Mouse (Mus musculus) cerebellum, adult 2 months (tissue): ENCODE measurements around the gene 4930556J24Rik. TPM values are rescaled to one million over a fixed set of nuclear protein-coding genes. Genes with fewer than 3 reads are reported as not detected.

Experiments
- DNase-seq, 2 experiments: peaks; one replicate each; pipeline ENCODE4 v3.0.0; 2021
- H3K27ac ChIP-seq: fragments of 200-500 bp; 2 replicates; pipeline ENCODE4 v1.5.1; 2012; ENCODE audit warnings: low read length, control low read depth, inconsistent platforms; ENCODE audit not compliant: insufficient read depth
- H3K27me3 ChIP-seq: fragments of 200-500 bp; 2 replicates; pipeline ENCODE4 v1.6.1; 2012; ENCODE audit warnings: inconsistent platforms, mild to moderate bottlenecking, low read length, moderate library complexity; ENCODE audit not compliant: control insufficient read depth, insufficient read depth
- H3K4me1 ChIP-seq: fragments of 200-500 bp; 2 replicates; pipeline ENCODE4 v1.6.1; 2011; ENCODE audit warnings: low read length; ENCODE audit not compliant: control insufficient read depth, insufficient read depth
- H3K4me3 ChIP-seq: fragments of 200-500 bp; replicated peaks from 2 replicates; pipeline ENCODE3; 2011; ENCODE audit warnings: mild to moderate bottlenecking, low read depth, low read length, control low read depth; ENCODE audit not compliant: insufficient read depth
- CTCF ChIP-seq: fragments of 200-500 bp; IDR thresholded peaks from 2 replicates; pipeline ENCODE4 v1.5.1; 2011; ENCODE audit warnings: low read depth, mild to moderate bottlenecking, control low read depth, low read length, moderate library complexity, borderline replicate concordance; ENCODE audit not compliant: insufficient read depth
- POLR2A ChIP-seq: fragments of 200-500 bp; IDR thresholded peaks from 2 replicates; pipeline ENCODE4 v1.6.1; 2011; ENCODE audit warnings: low read length, control low read depth, borderline replicate concordance; ENCODE audit not compliant: insufficient read depth
- WGBS: fragments of 180-500 bp; shearing (Covaris S2); methylation state at CpG from one replicate; pipeline ENCODE4 v1.1.7; 2018; 5-methylcytosine and 5-hydroxymethylcytosine counted together
- polyA plus RNA-seq: library from polyadenylated mRNA; depleted of rRNA; stranded (reverse); fragments of >200 nt; gene quantifications from 2 replicates; pipeline ENCODE4 v1.2.3, GENCODE M21; 2012

The 4930556J24Rik gene
- polyA plus RNA-seq, 1 experiment = 0.20 TPM

DNA sequence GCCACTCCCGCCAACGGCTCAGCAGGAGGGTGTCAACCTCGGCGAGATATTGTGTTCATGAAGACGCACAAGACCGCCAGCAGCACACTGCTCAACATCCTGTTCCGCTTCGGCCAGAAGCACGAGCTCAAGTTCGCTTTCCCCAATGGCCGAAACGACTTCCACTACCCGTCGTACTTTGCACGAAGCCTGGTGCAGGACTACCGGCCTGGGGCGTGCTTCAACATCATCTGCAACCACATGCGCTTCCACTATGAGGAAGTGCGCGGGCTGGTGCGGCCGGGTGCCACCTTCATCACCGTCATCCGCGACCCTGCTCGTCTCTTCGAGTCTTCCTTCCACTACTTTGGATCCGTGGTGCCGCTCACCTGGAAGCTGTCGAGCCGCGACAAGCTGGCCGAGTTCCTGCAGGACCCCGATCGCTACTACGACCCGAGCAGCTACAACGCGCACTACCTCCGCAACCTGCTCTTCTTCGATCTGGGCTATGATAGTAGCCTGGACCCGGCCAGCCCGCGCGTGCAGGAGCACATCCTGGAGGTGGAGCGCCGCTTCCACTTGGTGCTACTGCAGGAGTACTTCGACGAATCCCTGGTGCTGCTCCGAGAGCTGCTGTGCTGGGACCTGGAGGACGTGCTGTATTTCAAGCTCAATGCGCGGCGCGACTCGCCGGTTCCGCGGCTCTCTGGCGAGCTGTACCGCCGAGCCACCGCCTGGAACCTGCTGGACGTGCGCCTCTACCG is 21.6 kb upstream of the 4930556J24Rik start:
- Histone ChIP-seq H3K27me3 (no peaks in the 10 kb centered on the region; the same call in 1 of the 2 replicates), H3K4me1 (no peaks in the 10 kb centered on the region), H3K4me3 (no peak overlapping the region), H3K27ac (no peak overlapping the region)
- no peak for DNase-seq
- TF ChIP-seq CTCF = no peak
- no peak for TF ChIP-seq POLR2A
- WGBS = 7% methylated on average over 66 of the region's 66 CpGs

- 79% methylated on average over 3 of the region's 3 CpGs for WGBS
- no peak for DNase-seq
- no peaks in the 10 kb centered on the region for H3K4me1 ChIP-seq
- no peak for TF ChIP-seq CTCF
- no peak overlapping the region for H3K4me3 ChIP-seq
- no peak overlapping the region for H3K27ac ChIP-seq
- no peaks in the 10 kb centered on the region; the same call in 1 of the 2 replicates for H3K27me3 ChIP-seq
These were observed 20.3 kb upstream of the 4930556J24Rik start for GRCm38 (mm10) chr11:3996840-3997239.

- no peak for TF ChIP-seq POLR2A
- Histone ChIP-seq H3K4me1 (no peaks in the 10 kb centered on the region), H3K27me3 (no peaks in the 10 kb centered on the region; the same call in 1 of the 2 replicates), H3K27ac (no peak overlapping the region), H3K4me3 (no peak overlapping the region)
- DNase-seq = no peak
- 81% methylated on average over 5 of the region's 5 CpGs for WGBS
These were observed 18.9 kb upstream of the 4930556J24Rik start for GRCm38 (mm10) chr11:3995511-3995910.

DNA sequence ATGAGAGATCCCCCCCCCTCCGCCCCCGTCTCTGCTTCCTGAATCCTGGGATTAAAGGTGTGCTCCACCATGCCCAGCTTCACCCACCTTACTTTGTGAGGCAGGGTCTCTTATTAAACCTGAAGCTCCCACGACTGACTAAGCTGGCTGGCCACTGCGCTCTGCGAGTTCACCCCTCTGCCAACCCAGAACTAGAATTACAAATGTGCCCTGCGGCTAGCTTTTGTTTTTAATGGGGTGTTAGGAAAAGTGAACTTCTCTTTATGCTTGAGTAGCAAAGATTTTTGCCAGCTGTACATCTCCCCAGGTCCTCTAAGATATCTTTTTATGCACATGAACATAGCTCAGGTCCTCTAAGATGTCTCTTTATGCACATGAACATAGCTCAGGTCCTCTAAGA is 17.3 kb upstream of the 4930556J24Rik start:
- H3K4me1 ChIP-seq = no peaks in the 10 kb centered on the region
- 82% methylated on average over 6 of the region's 6 CpGs for WGBS

GRCm38 (mm10) chr11:3993132-3993531 is 16.6 kb upstream of the 4930556J24Rik start:
- no peaks in the 10 kb centered on the region for H3K27me3 ChIP-seq
- H3K4me1 ChIP-seq = no peaks in the 10 kb centered on the region
- 73% methylated on average over 6 of the region's 6 CpGs for WGBS
- H3K27ac ChIP-seq = no peak overlapping the region
- DNase-seq = no peak
- TF ChIP-seq CTCF = no peak
- no peak overlapping the region for H3K4me3 ChIP-seq

More for the DNA sequence above, 17.3 kb upstream of the 4930556J24Rik start:
- Histone ChIP-seq H3K27ac (no peak overlapping the region), H3K27me3 (no peaks in the 10 kb centered on the region), H3K4me3 (no peak overlapping the region)
- TF ChIP-seq CTCF (no peak), POLR2A (no peak)
- DNase-seq = no peak

DNA sequence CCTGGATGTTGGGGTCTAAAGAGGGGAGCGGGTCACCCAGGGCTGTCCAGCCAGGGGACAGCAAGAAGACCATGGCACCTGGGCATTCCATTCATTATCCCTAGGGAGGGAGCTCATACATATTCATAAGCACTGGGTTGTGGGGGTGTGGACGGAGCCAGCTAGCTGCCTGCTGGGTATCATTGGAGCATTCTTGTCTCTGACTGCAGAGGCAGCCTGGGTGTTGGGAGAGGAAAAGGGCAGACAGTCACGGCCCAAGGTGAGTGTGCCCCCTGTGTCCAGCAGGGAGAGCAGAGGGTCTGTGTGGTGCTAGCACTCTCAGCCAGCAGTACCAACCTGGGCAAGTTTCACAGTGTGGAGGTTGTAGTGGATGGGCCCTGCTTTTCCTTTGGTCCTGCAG is 13.2 kb upstream of the 4930556J24Rik start:
- 41% methylated on average over 3 of the region's 3 CpGs for WGBS
- no peak overlapping the region for H3K27ac ChIP-seq
- no peak overlapping the region for H3K4me3 ChIP-seq
- no peak for TF ChIP-seq POLR2A
- no peak for TF ChIP-seq CTCF
- H3K27me3 ChIP-seq = no peaks in the 10 kb centered on the region; the same call in 1 of the 2 replicates
- no peaks in the 10 kb centered on the region for H3K4me1 ChIP-seq
- no peak for DNase-seq

DNA sequence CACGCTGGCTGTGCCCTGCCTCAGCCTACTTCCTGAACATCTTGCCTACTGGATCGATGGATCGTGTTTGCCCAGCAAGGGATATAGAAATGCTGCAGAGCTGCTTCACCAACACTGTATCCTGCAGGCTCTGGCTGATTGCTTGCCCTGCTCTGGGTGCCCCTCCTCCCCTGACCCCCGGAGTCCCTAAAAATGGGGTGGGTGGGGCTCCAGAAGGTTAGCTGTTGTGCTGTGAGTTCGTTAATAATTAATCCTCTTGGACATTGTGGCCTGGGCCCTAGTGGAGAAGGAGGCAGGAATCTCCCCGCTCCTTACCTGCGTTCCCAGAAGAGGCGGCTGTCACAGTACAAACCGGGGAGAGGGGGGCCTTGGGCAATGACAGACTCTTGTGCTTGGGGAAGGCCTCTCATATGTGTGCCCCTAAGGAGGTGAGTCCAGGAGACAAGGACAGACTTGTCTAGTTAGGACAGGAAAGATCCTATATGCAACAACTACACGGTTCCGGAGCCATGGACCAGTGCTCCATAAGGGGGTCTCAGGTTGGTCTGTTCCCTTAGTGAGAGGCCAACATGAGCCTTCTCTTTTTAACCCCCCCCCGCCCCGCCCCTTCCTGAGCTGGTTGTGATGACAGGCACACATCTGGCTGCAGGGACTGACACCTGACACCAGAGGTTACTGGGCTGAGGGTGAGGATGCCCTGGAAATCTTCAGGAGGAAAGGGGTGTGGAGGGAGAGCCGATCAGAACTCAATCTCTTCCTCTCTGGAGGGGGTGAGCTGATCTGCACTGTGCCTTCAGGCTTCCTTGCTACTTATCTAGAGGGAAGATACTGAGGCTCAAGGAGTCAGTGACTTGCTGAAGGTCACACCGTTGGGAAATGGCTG is 7.5 kb upstream of the 4930556J24Rik start:
- Histone ChIP-seq H3K4me1 (no peaks in the 10 kb centered on the region), H3K27ac (peak overlapping the region; percentile 37; the same call in 1 of the 2 replicates), H3K27me3 (no peaks in the 10 kb centered on the region; the same call in 1 of the 2 replicates), H3K4me3 (peak overlapping the region; percentile 30)
- WGBS = 14% methylated on average over 15 of the region's 15 CpGs
- no peak for DNase-seq
- no peak for TF ChIP-seq POLR2A
- no peak for TF ChIP-seq CTCF

DNA sequence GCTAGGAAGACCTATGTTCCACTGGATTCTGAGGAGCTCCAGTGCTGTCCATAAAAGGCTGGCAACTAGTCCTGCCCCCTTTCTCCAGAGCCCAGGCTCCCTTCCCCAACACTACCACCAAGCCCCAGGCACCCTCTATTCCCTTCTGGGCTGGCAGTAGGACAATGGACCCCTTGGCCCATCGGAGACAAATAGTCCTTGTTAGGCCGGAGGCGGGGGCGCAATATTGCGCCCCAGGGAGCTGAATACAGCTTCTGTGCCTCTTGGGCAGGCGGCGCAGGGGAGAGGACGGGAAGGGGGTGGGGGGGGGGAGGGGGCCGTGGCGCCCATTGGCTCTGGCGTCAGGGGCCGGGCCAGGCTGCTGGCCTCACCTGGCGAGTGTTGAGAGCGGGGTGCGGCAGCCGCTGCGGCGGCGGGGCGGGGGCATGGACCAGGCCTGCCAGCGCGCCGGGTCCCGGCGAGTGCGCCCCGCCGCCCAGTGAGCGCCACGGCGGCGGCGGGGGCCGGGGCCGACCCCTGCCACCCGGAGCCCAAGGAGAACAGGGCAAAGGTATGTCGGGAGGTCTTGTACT is 6.8 kb upstream of the 4930556J24Rik start, which contains the start of gene Gal3st1:
Gene Gal3st1, plus strand, starts transcription at position 346 of the 572 bp plus-strand sequence.
- peak within 1 kb of the TSS; percentile 30 for H3K4me3 ChIP-seq
- no peaks in the 10 kb centered on the region for H3K4me1 ChIP-seq
- H3K27me3 ChIP-seq = no peaks in the 10 kb centered on the region; the same call in 1 of the 2 replicates
- peak within 1 kb of the TSS; percentile 37; the same call in 1 of the 2 replicates for H3K27ac ChIP-seq
- WGBS = 1% methylated on average over 34 of the region's 37 CpGs
- DNase-seq = peak in 1 of 2 experiments; percentile 33
- TF ChIP-seq POLR2A (no peak), CTCF (no peak)
